Mouse (Mus musculus): ENCODE measurements at regions not wholly inside any gene's neighbourhood (a gene's known extent, or its start where the extent isn't known, plus 50 kb on each side); places are given as distances from the start of the nearest gene placed in this dataset.

DNA sequence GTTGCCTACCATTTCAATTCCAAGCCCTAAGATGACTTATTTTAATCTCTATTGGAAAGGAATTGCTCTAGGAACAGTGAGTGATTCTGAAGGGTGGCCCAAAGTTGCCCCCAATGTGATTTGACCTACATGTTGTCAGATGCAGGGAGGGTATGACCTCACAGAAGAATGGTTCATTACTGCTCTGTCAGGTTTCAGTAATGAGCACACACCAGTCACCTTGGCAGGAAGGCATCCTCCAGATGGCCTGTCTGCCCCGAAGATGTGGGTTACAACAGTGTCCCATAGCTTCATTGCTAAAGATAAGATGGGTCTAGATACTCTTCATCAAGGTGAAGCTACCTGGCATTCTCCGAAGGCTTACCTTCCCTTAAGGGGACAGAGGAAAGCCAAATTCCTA is 137.1 kb downstream of the Ttc8 start:
- TF ChIP-seq CTCF (IDR thresholded peaks at IDR 0.05; ENCODE audit: extremely low read depth, insufficient read depth, insufficient read length, insufficient replicate concordance) (no peak), POLR2A (IDR thresholded peaks at IDR 0.05; ENCODE audit: low read depth, low read length) (no peak)
